Mouse (Mus musculus): Measurements from ENCODE around the gene Fgfr4.
"Not testable (repeated sequence)": the region's sequence is repeated elsewhere in the genome, so short reads cannot be mapped to it uniquely, and the experiment has no call there.

The Fgfr4 gene

GRCm38 (mm10) chr13:55174347-55174746 lies 21.9 kb downstream of the Fgfr4 start:
- no peak for DNase-seq

GRCm38 (mm10) chr13:55176265-55176664 lies 23.8 kb downstream of the Fgfr4 start:
- DNase-seq, result no peak

- DNase-seq, result no peak
These were observed 25.6 kb downstream of the Fgfr4 start for GRCm38 (mm10) chr13:55177903-55178496.

GRCm38 (mm10) chr13:55178556-55178955 lies 26.1 kb downstream of the Fgfr4 start:
- DNase-seq, result peak; percentile 60 to 69

- DNase-seq, result no peak
These were observed 27.2 kb downstream of the Fgfr4 start for GRCm38 (mm10) chr13:55179591-55179990.

GRCm38 (mm10) chr13:55181786-55182172 lies 29.3 kb downstream of the Fgfr4 start:
- no peak for DNase-seq

- DNase-seq, result peak; percentile 27 to 28
These were observed 29.9 kb downstream of the Fgfr4 start for GRCm38 (mm10) chr13:55182173-55182894.

GRCm38 (mm10) chr13:55183382-55183781 lies 30.9 kb downstream of the Fgfr4 start:
- no peak for DNase-seq

GRCm38 (mm10) chr13:55187062-55187461 lies 34.6 kb downstream of the Fgfr4 start:
- DNase-seq, result not testable (repeated sequence)

GRCm38 (mm10) chr13:55189531-55190107 lies 37.2 kb downstream of the Fgfr4 start:
- DNase-seq, result no peak

GRCm38 (mm10) chr13:55190121-55190868 lies 37.9 kb downstream of the Fgfr4 start:
- peak; percentile 89 to 91 for DNase-seq

GRCm38 (mm10) chr13:55191535-55191934 lies 39.1 kb downstream of the Fgfr4 start:
- DNase-seq, result no peak

- not testable (repeated sequence) for DNase-seq
These were observed 50.3 kb downstream of the Fgfr4 start for GRCm38 (mm10) chr13:55202758-55203157.

GRCm38 (mm10) chr13:55203740-55204139 lies 51.3 kb downstream of the Fgfr4 start:
- no peak for DNase-seq

GRCm38 (mm10) chr13:55204667-55205389 lies 52.4 kb downstream of the Fgfr4 start:
- DNase-seq, result no peak

- DNase-seq, result no peak
These were observed 53.2 kb downstream of the Fgfr4 start for GRCm38 (mm10) chr13:55205448-55206205.

- no peak for DNase-seq
These were observed 56.6 kb downstream of the Fgfr4 start for GRCm38 (mm10) chr13:55208837-55209648.

GRCm38 (mm10) chr13:55209649-55210192 lies 57.3 kb downstream of the Fgfr4 start, which contains the start of gene Nsd1:
TSS of gene Nsd1 (plus strand) at chr13:55209782.
- DNase-seq, result peak in 1 of 2 experiments; percentile 7

- peak; percentile 69 to 79 for DNase-seq
These were observed 57.9 kb downstream of the Fgfr4 start for GRCm38 (mm10) chr13:55210193-55210970.

- DNase-seq, result no peak
These were observed 58.5 kb downstream of the Fgfr4 start for GRCm38 (mm10) chr13:55210971-55211220.

Measured in thymus, postnatal 36 days (tissue).